ENCODE assay signal across 8 mouse cellular contexts in genomic region chr5:144222811-144223502, GRCm38 (mm10). TPM values are rescaled to one million over a fixed set of nuclear protein-coding genes. Genes with fewer than 3 reads are reported as not detected.
A peak's percentile ranks its signal among the peaks of the same experiment; 100 is the strongest.
DNase-seq lines count a peak whose midpoint lies in the region; ATAC-seq and TF ChIP-seq lines count a peak whose summit lies in the region.

No protein-coding gene starts in this region.

- WGBS in intestine, embryonic 15.5 days, result 2% methylated on average over 24 of the region's 25 CpGs
- 2% methylated on average over 25 of the region's 25 CpGs for WGBS in liver, embryonic 14.5 days (ENCODE audit: insufficient replicate concordance)
- WGBS in neural tube, embryonic 12.5 days, result 5% methylated on average over 25 of the region's 25 CpGs

- H3K9ac ChIP-seq in intestine, embryonic 15.5 days, result peak overlapping the region; percentile 79
- H3K9ac ChIP-seq in liver, embryonic 14.5 days (replicated peaks), result peak overlapping the region; percentile 47
- H3K9ac ChIP-seq in neural tube, embryonic 12.5 days, result peak overlapping the region; percentile 62

- peaks cover 25% of the 10 kb centered on the region for H3K4me1 ChIP-seq in brown adipose tissue, adult 24 weeks (ENCODE audit: control insufficient read depth, insufficient read depth, insufficient read length, low read length)
- peaks cover 12% of the 10 kb centered on the region; the same call in 1 of the 2 replicates for H3K4me1 ChIP-seq in intestine, embryonic 15.5 days (replicated peaks)
- peaks cover 0 to 9% of the 10 kb centered on the region in 2 experiments; a peak in 2 of 4 replicates for H3K4me1 ChIP-seq in liver, embryonic 14.5 days (replicated peaks; ENCODE audit: control insufficient read depth in 2 of 2, insufficient read depth in 2 of 2, low read length in 1 of 2)
- peaks cover 17% of the 10 kb centered on the region for H3K4me1 ChIP-seq in neural tube, embryonic 12.5 days

- H3K36me3 ChIP-seq in intestine, embryonic 15.5 days, result no peaks in the 10 kb centered on the region
- H3K36me3 ChIP-seq in liver, embryonic 14.5 days (replicated peaks; ENCODE audit: control insufficient read depth, insufficient read depth, low read depth), result no peaks in the 10 kb centered on the region
- no peaks in the 10 kb centered on the region for H3K36me3 ChIP-seq in neural tube, embryonic 12.5 days

- H3K27me3 ChIP-seq in intestine, embryonic 15.5 days (replicated peaks), result no peaks in the 10 kb centered on the region
- no peaks in the 10 kb centered on the region for H3K27me3 ChIP-seq in liver, embryonic 14.5 days (ENCODE audit: control insufficient read depth, insufficient read depth, low read length)
- H3K27me3 ChIP-seq in neural tube, embryonic 12.5 days (replicated peaks), result no peaks in the 10 kb centered on the region

- TF ChIP-seq CTCF in liver, embryonic 14.5 days (IDR thresholded peaks at IDR 0.05; ENCODE audit: low read depth), result no peak

- peak overlapping the region; percentile 85 for H3K4me2 ChIP-seq in intestine, embryonic 15.5 days (replicated peaks)
- H3K4me2 ChIP-seq in liver, embryonic 14.5 days (ENCODE audit: low read depth), result peak overlapping the region; percentile 78
- H3K4me2 ChIP-seq in neural tube, embryonic 12.5 days (replicated peaks), result peak overlapping the region; percentile 84

- H3K9me3 ChIP-seq in intestine, embryonic 15.5 days, result no peaks in the 10 kb centered on the region
- H3K9me3 ChIP-seq in liver, embryonic 14.5 days (ENCODE audit: control insufficient read depth, low read length), result no peaks in the 10 kb centered on the region
- H3K9me3 ChIP-seq in neural tube, embryonic 12.5 days, result no peaks in the 10 kb centered on the region

- DNase-seq in layer of hippocampus, adult 9-11 months, result peak; percentile 41
- no peak for DNase-seq in layer of hippocampus, adult 9-10 months (ENCODE audit: low spot score)
- no peak for DNase-seq in liver, embryonic 14.5 days (ENCODE audit: low read depth in 3 of 3, low spot score in 3 of 3)
- DNase-seq in c-Kit-positive CD71-positive TER-119-positive erythroid progenitor cells, embryonic 14.5 days (ENCODE audit: low spot score), result no peak

- peak overlapping the region; percentile 94 for H3K27ac ChIP-seq in brown adipose tissue, adult 24 weeks (replicated peaks; ENCODE audit: low read depth, low read length)
- H3K27ac ChIP-seq in intestine, embryonic 15.5 days, result peak overlapping the region; percentile 66
- H3K27ac ChIP-seq in liver, embryonic 14.5 days, result no peak overlapping the region
- no peak overlapping the region for H3K27ac ChIP-seq in neural tube, embryonic 12.5 days

- peak; percentile 10 for ATAC-seq in granulocyte monocyte progenitor cell, adult 5-6 weeks (replicated peaks; ENCODE audit: poor library complexity, severe bottlenecking)
- peak; percentile 72 for ATAC-seq in intestine, embryonic 15.5 days
- no peak for ATAC-seq in liver, embryonic 14.5 days (ENCODE audit: insufficient read depth)
- peak; percentile 81 for ATAC-seq in neural tube, embryonic 12.5 days (ENCODE audit: low FRiP score, low read depth)

- TF ChIP-seq EP300 in liver, embryonic 14.5 days (IDR thresholded peaks at IDR 0.05; ENCODE audit: low read depth), result no peak

- peak overlapping the region; percentile 73 for H3K4me3 ChIP-seq in brown adipose tissue, adult 24 weeks (ENCODE audit: insufficient read depth, low read depth, low read length)
- H3K4me3 ChIP-seq in intestine, embryonic 15.5 days (replicated peaks), result peak overlapping the region; percentile 78
- peak overlapping the region; percentile 60 to 72 for H3K4me3 ChIP-seq in liver, embryonic 14.5 days (ENCODE audit: insufficient read depth in 1 of 2, low read depth in 2 of 2, low read length in 2 of 2)
- H3K4me3 ChIP-seq in neural tube, embryonic 12.5 days, result peak overlapping the region; percentile 66

RNA-seq across cellular contexts. Expression of gene Tecpr1, which starts 0.5 kb away (rescaled TPM):
- 25.9 and 41.4 TPM in 2 replicates for polyA plus RNA-seq in brown adipose tissue, adult 24 weeks (2012; ENCODE audit: insufficient read depth, insufficient read length, missing spikeins)
- total RNA-seq in granulocyte monocyte progenitor cell, adult 5-6 weeks (2014; fragmentation: Nextera tagmentation), result 1.4 and 6.1 TPM in 2 replicates
- 1.1 and 3.3 TPM in 2 replicates for total RNA-seq in granulocyte monocyte progenitor cell, adult 5-6 weeks (2017)
- 17.3 and 19.9 TPM in 2 replicates for polyA plus RNA-seq in intestine, embryonic 15.5 days (2015; fragmentation: Nextera tagmentation; extraction: Ambion mirVana)
- polyA plus RNA-seq in liver, embryonic 14.5 days (2012; rRNA removed), result 2.0 and 2.6 TPM in 2 replicates
- 1.3 and 1.4 TPM in 2 replicates for polyA plus RNA-seq in liver, embryonic 14.5 days (2014; fragmentation: Nextera tagmentation; extraction: Ambion mirVana)
- polyA plus RNA-seq in neural tube, embryonic 12.5 days (2016; fragmentation: Nextera tagmentation; extraction: Ambion mirVana), result 35.5 and 36.4 TPM in 2 replicates

RNA-seq across cellular contexts. Expression of gene Bri3, which starts 21.3 kb away (rescaled TPM):
- 230 and 282 TPM in 2 replicates for polyA plus RNA-seq in brown adipose tissue, adult 24 weeks (2012; ENCODE audit: insufficient read depth, insufficient read length, missing spikeins)
- total RNA-seq in granulocyte monocyte progenitor cell, adult 5-6 weeks (2014; fragmentation: Nextera tagmentation), result 29.1 and 56.1 TPM in 2 replicates
- total RNA-seq in granulocyte monocyte progenitor cell, adult 5-6 weeks (2017), result 12.2 and 20.2 TPM in 2 replicates
- 130 and 133 TPM in 2 replicates for polyA plus RNA-seq in intestine, embryonic 15.5 days (2015; fragmentation: Nextera tagmentation; extraction: Ambion mirVana)
- polyA plus RNA-seq in liver, embryonic 14.5 days (2012; rRNA removed), result 9.0 and 12.1 TPM in 2 replicates
- polyA plus RNA-seq in liver, embryonic 14.5 days (2014; fragmentation: Nextera tagmentation; extraction: Ambion mirVana), result 15.9 and 18.5 TPM in 2 replicates
- polyA plus RNA-seq in neural tube, embryonic 12.5 days (2016; fragmentation: Nextera tagmentation; extraction: Ambion mirVana), result 147 and 148 TPM in 2 replicates

RNA-seq across cellular contexts. Expression of gene Bhlha15, which starts 32.9 kb away (rescaled TPM):
- not detected in 2 replicates for polyA plus RNA-seq in brown adipose tissue, adult 24 weeks (2012; ENCODE audit: insufficient read depth, insufficient read length, missing spikeins)
- total RNA-seq in granulocyte monocyte progenitor cell, adult 5-6 weeks (2014; fragmentation: Nextera tagmentation), result 3.5 and 4.4 TPM in 2 replicates
- 1.3 and 1.9 TPM in 2 replicates for total RNA-seq in granulocyte monocyte progenitor cell, adult 5-6 weeks (2017)
- 7.6 and 15.3 TPM in 2 replicates for polyA plus RNA-seq in intestine, embryonic 15.5 days (2015; fragmentation: Nextera tagmentation; extraction: Ambion mirVana)
- polyA plus RNA-seq in liver, embryonic 14.5 days (2012; rRNA removed), result 0.39 and 0.42 TPM in 2 replicates
- polyA plus RNA-seq in liver, embryonic 14.5 days (2014; fragmentation: Nextera tagmentation; extraction: Ambion mirVana), result 0.28 and 0.38 TPM in 2 replicates
- 0.08 and 0.23 TPM in 2 replicates for polyA plus RNA-seq in neural tube, embryonic 12.5 days (2016; fragmentation: Nextera tagmentation; extraction: Ambion mirVana)

Comparison
In these comparisons a context has a peak if more than half of its experiments do, and no peak if none do; other contexts are left out.
1. H3K27ac ChIP-seq: peak in brown adipose tissue, adult 24 weeks (single experiment) and intestine, embryonic 15.5 days (single experiment); none in liver, embryonic 14.5 days (single experiment) and neural tube, embryonic 12.5 days (single experiment).
2. Peak in every context shown above with its lines, with median percentiles within 50 percentile points of each other: H3K4me3 ChIP-seq, H3K4me2 ChIP-seq and H3K9ac ChIP-seq.